Mouse (Mus musculus): ENCODE results near the gene Pxn. TPM values are rescaled to one million over a fixed set of nuclear protein-coding genes. Genes with fewer than 3 reads are reported as not detected.
A peak's percentile ranks its signal among the peaks of the same experiment; 100 is the strongest.
"Not testable (repeated sequence)": the region's sequence is repeated elsewhere in the genome, so short reads cannot be mapped to it uniquely, and the experiment has no call there.

Pxn gene
- polyA plus RNA-seq, 2 experiments from 2014 or later, result 14.5 to 21.0 TPM

GRCm38 (mm10) chr5:115486726-115487125 is 19.8 kb upstream of the Pxn start:
- no peak for ATAC-seq

GRCm38 (mm10) chr5:115487353-115487752 is 19.1 kb upstream of the Pxn start:
- no peak for ATAC-seq

- no peak for ATAC-seq
Measured at GRCm38 (mm10) chr5:115487942-115488580, 18.4 kb upstream of the Pxn start.

- peak; percentile 53 for ATAC-seq
Measured at GRCm38 (mm10) chr5:115488841-115489698, 17.4 kb upstream of the Pxn start.

GRCm38 (mm10) chr5:115489699-115490637 is 16.5 kb upstream of the Pxn start:
- peak; percentile 59 for ATAC-seq

- ATAC-seq, result peak; percentile 33
Measured at GRCm38 (mm10) chr5:115490638-115491000, 15.9 kb upstream of the Pxn start.

- ATAC-seq, result no peak
Measured at GRCm38 (mm10) chr5:115491076-115491475, 15.4 kb upstream of the Pxn start.

GRCm38 (mm10) chr5:115491771-115492322 is 14.6 kb upstream of the Pxn start:
- no peak for ATAC-seq

GRCm38 (mm10) chr5:115492711-115493335 is 13.7 kb upstream of the Pxn start:
- ATAC-seq, result no peak

GRCm38 (mm10) chr5:115493441-115493840 is 13.0 kb upstream of the Pxn start:
- no peak for ATAC-seq

GRCm38 (mm10) chr5:115495618-115496017 is 10.9 kb upstream of the Pxn start:
- not testable (repeated sequence) for ATAC-seq

GRCm38 (mm10) chr5:115497033-115497432 is 9.4 kb upstream of the Pxn start:
- no peak for ATAC-seq

- no peak for ATAC-seq
Measured at GRCm38 (mm10) chr5:115498307-115499240, 7.9 kb upstream of the Pxn start.

- no peak for ATAC-seq
Measured at GRCm38 (mm10) chr5:115500383-115500935, 6.0 kb upstream of the Pxn start.

GRCm38 (mm10) chr5:115503035-115503434 is 3.4 kb upstream of the Pxn start:
- ATAC-seq, result no peak

GRCm38 (mm10) chr5:115505617-115506016 is 859 bp upstream of the Pxn start:
- ATAC-seq, result not testable (repeated sequence)

- no peak for ATAC-seq
Measured at GRCm38 (mm10) chr5:115507267-115507980, 948 bp downstream of the Pxn start.

- ATAC-seq, result no peak
Measured at GRCm38 (mm10) chr5:115507981-115508858, 1.7 kb downstream of the Pxn start.

- ATAC-seq, result no peak
Measured at GRCm38 (mm10) chr5:115508859-115509147, 2.3 kb downstream of the Pxn start.
